Comparison of ENCODE assay signal across 8 mouse cellular contexts in genomic region chr12:55230520-55230861, GRCm38 (mm10). TPM values are rescaled to one million over a fixed set of nuclear protein-coding genes. Genes with fewer than 3 reads are reported as not detected.
DNase-seq lines count a peak whose midpoint lies in the region; ATAC-seq and TF ChIP-seq lines count a peak whose summit lies in the region.
"Not testable (repeated sequence)": the region's sequence is repeated elsewhere in the genome, so short reads cannot be mapped to it uniquely, and the experiment has no call there.

No protein-coding gene starts in this region.

- not testable (repeated sequence) for H3K4me1 ChIP-seq in E14TG2a.4 (replicated peaks; ENCODE audit: low read depth, low read length); forebrain, embryonic 15.5 days; hindbrain, embryonic 11.5 days (replicated peaks; ENCODE audit: control insufficient read depth, insufficient read depth, low read length); lung, adult 2 months (ENCODE audit: control insufficient read depth, insufficient read depth, low read length); stomach, postnatal 0 days (replicated peaks; ENCODE audit: control insufficient read depth, insufficient read depth)

- TF ChIP-seq POLR2A in lung, adult 2 months (IDR thresholded peaks at IDR 0.05; ENCODE audit: borderline replicate concordance, extremely low read depth, low read depth, low read length); myocyte (IDR thresholded peaks at IDR 0.05; ENCODE audit: insufficient read length, low read depth): not testable (repeated sequence)

- ATAC-seq in forebrain, embryonic 15.5 days (replicated peaks); hindbrain, embryonic 11.5 days (ENCODE audit: low FRiP score): not testable (repeated sequence)
- ATAC-seq in stomach, postnatal 0 days (ENCODE audit: low FRiP score, low TSS enrichment), result peak; percentile 43; the same call in 1 of the 2 replicates

- TF ChIP-seq CTCF in E14TG2a.4 (conservative IDR thresholded peaks at IDR 0.05; ENCODE audit: low read length); lung, adult 2 months (IDR thresholded peaks at IDR 0.05; ENCODE audit: insufficient read depth, low read length); stomach, postnatal 0 days (IDR thresholded peaks at IDR 0.05; ENCODE audit: low read depth): not testable (repeated sequence)

- not testable (repeated sequence) for H3K9me3 ChIP-seq in E14TG2a.4 (ENCODE audit: low read length); forebrain, embryonic 15.5 days; hindbrain, embryonic 11.5 days (ENCODE audit: control insufficient read depth, low read length); stomach, postnatal 0 days (ENCODE audit: control insufficient read depth, low read length)

- peak overlapping the region; percentile 33 for H3K4me2 ChIP-seq in forebrain, embryonic 15.5 days (replicated peaks)
- not testable (repeated sequence) for H3K4me2 ChIP-seq in hindbrain, embryonic 11.5 days (replicated peaks; ENCODE audit: low read depth, low read length); myocyte (ENCODE audit: low read depth); stomach, postnatal 0 days (replicated peaks; ENCODE audit: low read depth)

- not testable (repeated sequence) for H3K27ac ChIP-seq in forebrain, embryonic 15.5 days (replicated peaks); hindbrain, embryonic 11.5 days (ENCODE audit: low read depth, low read length); stomach, postnatal 0 days (replicated peaks)

- not testable (repeated sequence) for TF ChIP-seq EP300 in stomach, postnatal 0 days (optimal IDR thresholded peaks at IDR 0.05)

- H3K36me3 ChIP-seq in E14TG2a.4 (ENCODE audit: insufficient read depth, low read length); forebrain, embryonic 15.5 days; hindbrain, embryonic 11.5 days (ENCODE audit: control insufficient read depth, insufficient read depth, low read length); myocyte (ENCODE audit: control insufficient read depth, insufficient read depth); stomach, postnatal 0 days (ENCODE audit: control insufficient read depth, insufficient read depth, low read length): not testable (repeated sequence)

- not testable (repeated sequence) for H3ac ChIP-seq in myocyte (ENCODE audit: control insufficient read depth, insufficient read length)

- H3K79me2 ChIP-seq in myocyte (ENCODE audit: control insufficient read depth, insufficient read depth), result not testable (repeated sequence)

- under 1% methylated on average over 13 of the region's 25 CpGs for WGBS in forebrain, embryonic 15.5 days
- WGBS in hindbrain, embryonic 11.5 days, result under 1% methylated on average over 7 of the region's 25 CpGs
- WGBS in lung, adult 2 months, result under 1% methylated on average over 11 of the region's 25 CpGs
- under 1% methylated on average over 11 of the region's 25 CpGs for WGBS in stomach, postnatal 0 days

- not testable (repeated sequence) for H3K9ac ChIP-seq in forebrain, embryonic 15.5 days (replicated peaks); hindbrain, embryonic 11.5 days (ENCODE audit: low read depth, low read length); stomach, postnatal 0 days (ENCODE audit: low read length)

- peak overlapping the region; percentile 70 for H3K4me3 ChIP-seq in E14TG2a.4 (replicated peaks; ENCODE audit: low read length)
- peak overlapping the region; percentile 40 for H3K4me3 ChIP-seq in forebrain, embryonic 15.5 days
- H3K4me3 ChIP-seq in hindbrain, embryonic 11.5 days (ENCODE audit: low read depth, low read length), result peak overlapping the region; percentile 30
- peak overlapping the region; percentile 23 for H3K4me3 ChIP-seq in lung, adult 2 months (replicated peaks; ENCODE audit: extremely low read depth, low read depth, low read length)
- peak overlapping the region; percentile 23 for H3K4me3 ChIP-seq in myocyte
- peak overlapping the region; percentile 27; the same call in 1 of the 2 replicates for H3K4me3 ChIP-seq in stomach, postnatal 0 days (ENCODE audit: low read depth, low read length)

- not testable (repeated sequence) for H3K27me3 ChIP-seq in E14TG2a.4 (ENCODE audit: insufficient read depth, low read length); forebrain, embryonic 15.5 days; hindbrain, embryonic 11.5 days (ENCODE audit: control insufficient read depth, insufficient read depth, low read length); myocyte (ENCODE audit: control insufficient read depth, insufficient read depth, insufficient read length); stomach, postnatal 0 days (ENCODE audit: control insufficient read depth, insufficient read depth, low read length)

- peak; percentile 4 to 5 for DNase-seq in cerebellum, postnatal 14 days
- DNase-seq in hindbrain, embryonic 11.5 days (ENCODE audit: low spot score); stomach, postnatal 0 days (ENCODE audit: low spot score): not testable (repeated sequence)
- DNase-seq in kidney, postnatal 4 days, result peak; percentile 5 to 28
- DNase-seq in lung, adult 2 months, result peak; percentile 4

RNA-seq across cellular contexts. Expression of gene Srp54c, which starts 0.5 kb away (rescaled TPM):
- 80.4 and 83.1 TPM in 2 replicates for polyA plus RNA-seq in forebrain, embryonic 15.5 days (2015; fragmentation: Nextera tagmentation; extraction: Ambion mirVana)
- polyA plus RNA-seq in hindbrain, embryonic 11.5 days (2014; fragmentation: Nextera tagmentation; extraction: Ambion mirVana), result 75.1 and 80.6 TPM in 2 replicates
- 5.4 and 7.9 TPM in 2 replicates for polyA plus RNA-seq in lung, adult 2 months (2012; rRNA removed)
- 19.5 TPM for polyA plus RNA-seq in myocyte (2012; fragmentation: generic; extraction: Trizol)
- 61.4 and 61.6 TPM in 2 replicates for polyA plus RNA-seq in stomach, postnatal 0 days (2015; fragmentation: Nextera tagmentation; extraction: Ambion mirVana)

RNA-seq across cellular contexts. Expression of gene 1700047I17Rik2, which starts 31.1 kb away (rescaled TPM):
- polyA plus RNA-seq in forebrain, embryonic 15.5 days (2015; fragmentation: Nextera tagmentation; extraction: Ambion mirVana), result not detected in 2 replicates
- 10.9 TPM in 1 of 2 replicates, not detected in the other for polyA plus RNA-seq in hindbrain, embryonic 11.5 days (2014; fragmentation: Nextera tagmentation; extraction: Ambion mirVana)
- polyA plus RNA-seq in lung, adult 2 months (2012; rRNA removed), result not detected in 2 replicates
- not detected for polyA plus RNA-seq in myocyte (2012; fragmentation: generic; extraction: Trizol)
- not detected in 2 replicates for polyA plus RNA-seq in stomach, postnatal 0 days (2015; fragmentation: Nextera tagmentation; extraction: Ambion mirVana)
